Mouse (Mus musculus) cerebellum, postnatal 4 days (tissue): ENCODE data around the gene Pcnp.
A peak's percentile ranks its signal among the peaks of the same experiment; 100 is the strongest.
"Not testable (repeated sequence)": the region's sequence is repeated elsewhere in the genome, so short reads cannot be mapped to it uniquely, and the experiment has no call there.

Source experiments
- DNase-seq, 2 experiments: peaks; one replicate each; pipeline ENCODE4 v3.0.0; 2022; ENCODE audit warnings: low spot score in 2 of 2, mixed read lengths in 1 of 2

The Pcnp gene

DNA sequence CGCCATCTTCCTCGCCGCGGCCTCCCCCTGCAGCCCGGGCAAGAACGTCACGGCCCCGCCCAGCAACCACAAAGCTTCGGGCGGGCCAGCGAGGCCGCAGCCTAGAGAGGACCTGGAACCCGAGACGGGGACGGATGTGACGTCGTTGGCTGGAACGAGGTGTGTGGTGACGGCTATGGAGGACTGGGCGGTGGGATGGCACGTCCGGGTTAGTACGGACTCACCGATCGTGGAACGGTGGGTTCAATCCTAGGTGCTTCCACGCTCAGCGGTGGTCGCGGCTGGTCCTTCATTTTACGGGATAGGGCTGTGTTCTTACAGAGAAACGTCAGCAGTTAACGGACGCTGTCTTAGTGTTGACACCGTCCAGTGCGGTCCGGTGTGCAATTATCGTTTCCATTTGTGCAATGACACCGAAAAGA, at the start of gene Pcnp:
TSS of gene Pcnp (minus strand) at position 79 of the 422 bp plus-strand sequence.
- peak; percentile 92 to 96 for DNase-seq

DNA sequence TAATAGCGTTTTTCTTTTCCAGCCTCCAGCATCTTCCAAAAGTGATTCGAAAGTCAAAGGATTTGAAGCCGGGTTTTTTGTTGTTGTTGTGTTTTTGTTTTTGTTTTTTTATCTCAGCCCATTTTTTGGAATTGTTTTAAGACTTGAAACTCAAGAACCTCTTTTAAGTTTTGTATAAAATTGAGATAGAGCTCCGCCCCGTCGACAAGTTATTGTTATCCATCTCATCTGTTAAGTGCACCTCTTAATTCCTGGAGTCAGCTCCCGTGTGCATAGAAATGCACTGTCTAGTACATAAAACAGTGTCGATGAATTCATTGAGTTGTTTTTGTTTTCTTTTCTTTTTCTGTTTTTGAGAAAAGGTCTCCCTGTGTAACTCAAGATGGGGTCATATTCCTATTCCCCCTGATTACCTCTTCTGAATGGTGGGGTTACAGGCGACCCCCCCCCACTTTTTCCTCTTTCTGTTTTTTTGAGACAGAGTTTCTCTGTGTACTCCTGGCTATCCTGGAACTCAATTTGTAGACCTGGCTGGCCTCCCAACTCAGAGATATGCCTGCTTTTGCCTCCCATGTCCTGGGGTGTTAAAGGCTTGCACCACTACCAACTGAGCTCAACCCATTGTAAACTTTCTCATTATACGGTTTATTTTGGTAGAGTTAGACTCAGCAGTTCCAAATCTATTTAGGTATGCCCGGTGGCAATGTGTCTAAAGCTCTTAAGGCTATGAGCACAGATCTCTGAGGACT, 46.8 kb upstream of the Pcnp start:
- DNase-seq, result no peak

DNA sequence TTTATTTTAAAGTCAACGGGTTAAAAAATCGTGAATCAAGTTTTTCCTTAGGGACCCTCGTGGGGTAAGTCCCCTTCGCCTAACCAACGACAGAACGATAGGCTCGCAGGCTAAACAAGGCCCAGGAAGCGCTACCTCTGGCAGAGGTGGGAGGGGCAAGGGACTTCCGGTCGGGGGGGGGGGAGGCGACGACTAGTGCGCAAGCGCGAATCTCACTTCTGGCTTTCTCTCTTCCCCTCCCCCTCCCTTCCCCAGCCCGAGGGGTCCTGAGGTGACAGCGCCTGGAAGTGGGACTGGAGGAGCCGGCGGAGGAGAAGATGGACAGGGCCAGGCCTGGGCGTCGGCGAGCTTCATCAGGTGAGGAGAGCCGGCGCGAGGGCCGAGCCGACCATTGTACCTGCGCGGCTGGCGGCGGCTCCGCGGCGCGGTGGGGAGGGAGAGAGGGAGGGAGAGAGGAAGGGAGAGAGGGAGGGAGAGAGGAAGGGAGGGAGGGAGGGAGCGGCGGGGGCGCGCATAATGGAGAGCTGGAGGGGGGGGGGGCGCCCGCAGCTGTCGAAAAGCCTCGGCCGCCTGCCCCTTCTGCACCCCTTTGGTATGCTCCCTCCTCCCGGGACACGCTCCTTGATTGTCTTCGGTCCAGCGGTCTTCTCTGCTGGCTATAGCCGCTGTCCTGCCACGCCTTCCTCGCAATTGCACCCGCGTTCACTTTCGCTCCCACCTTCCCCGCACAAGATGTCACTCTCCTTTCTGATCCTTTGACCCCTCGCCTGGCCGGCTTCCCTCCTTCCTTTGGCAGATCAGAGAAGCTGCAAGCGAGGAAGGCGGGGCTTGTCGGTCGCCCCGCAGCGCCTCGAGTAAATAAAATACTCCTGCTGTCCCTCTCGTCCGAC, 45.9 kb upstream of the Pcnp start:
- DNase-seq, result peak; percentile 58 to 86

DNA sequence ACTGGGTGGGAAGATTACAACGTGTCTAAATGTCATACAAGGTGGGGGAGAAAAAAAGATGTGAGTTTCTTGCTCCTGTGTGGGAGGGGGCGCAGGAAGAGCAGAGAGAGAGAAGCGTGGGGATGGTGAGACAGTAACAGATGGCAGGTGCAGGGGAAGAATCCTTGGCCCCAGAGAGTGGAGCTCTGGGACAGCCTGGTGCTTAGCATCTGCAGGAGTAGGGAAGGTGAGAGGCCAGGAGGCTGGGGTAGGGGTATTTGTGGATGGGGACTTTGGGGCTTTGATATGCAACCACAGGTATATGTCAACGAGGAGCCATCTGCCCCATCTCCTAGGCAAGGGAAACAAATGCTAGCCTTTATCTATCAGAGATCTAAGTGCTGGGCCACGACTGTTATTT, 45.0 kb upstream of the Pcnp start:
- no peak for DNase-seq

DNA sequence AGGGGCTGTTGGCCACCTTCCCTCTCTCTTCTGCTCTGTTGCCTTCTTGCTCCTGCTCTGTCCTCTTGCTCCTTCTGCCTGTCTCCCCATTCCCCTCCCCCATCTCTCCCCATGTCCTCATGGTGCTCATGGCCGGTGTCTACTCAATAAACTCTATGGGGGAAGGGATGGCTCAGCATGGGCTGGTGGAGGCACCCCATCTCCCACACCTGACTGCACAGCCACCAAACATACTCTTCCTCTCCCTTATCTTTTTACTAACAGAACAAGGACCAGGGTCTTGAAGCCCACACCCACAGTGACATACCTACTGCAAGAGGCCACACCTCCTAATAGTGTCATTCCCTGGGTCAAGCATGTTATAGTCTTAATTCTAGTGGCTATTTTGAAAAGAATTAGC, 44.6 kb upstream of the Pcnp start:
- no peak for DNase-seq

DNA sequence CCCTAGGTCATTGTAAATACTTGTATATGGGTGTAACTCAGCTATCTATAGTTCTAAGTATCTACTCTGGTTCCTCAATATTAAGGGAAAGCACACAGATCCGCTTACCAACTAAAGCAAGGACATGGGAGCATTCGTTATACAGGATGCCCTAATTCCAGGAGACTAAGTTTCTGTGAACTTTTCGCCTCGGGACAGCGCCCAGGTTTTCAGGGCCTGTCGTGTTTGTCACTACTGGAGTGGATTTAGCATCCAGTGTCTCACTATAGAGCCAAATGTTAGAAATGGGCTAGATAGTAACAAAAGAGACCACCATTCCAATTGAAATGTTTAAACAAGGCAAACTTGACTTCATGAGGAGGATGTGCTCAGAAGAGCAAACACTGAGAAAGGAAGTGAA, 43.6 kb upstream of the Pcnp start:
- DNase-seq, result not testable (repeated sequence)

DNA sequence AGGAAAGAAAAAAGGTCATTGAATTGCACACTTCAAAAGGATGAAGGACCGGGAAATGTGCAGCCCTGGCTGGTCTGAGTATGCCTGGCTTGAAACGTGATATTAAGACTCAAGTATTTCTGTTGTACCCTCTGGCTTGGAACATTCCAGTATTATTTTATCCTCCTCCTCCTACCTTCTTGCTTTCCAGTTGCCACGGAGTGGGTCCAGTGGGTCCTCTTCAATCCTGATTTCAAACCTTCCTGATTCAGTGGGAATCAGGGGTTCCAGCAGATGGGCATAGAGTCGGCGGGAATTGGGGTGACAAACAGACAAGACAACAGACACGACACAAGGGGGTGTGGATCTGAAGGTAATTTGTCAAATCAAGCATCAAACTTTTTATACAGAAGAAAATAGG, 43.0 kb upstream of the Pcnp start:
- DNase-seq, result no peak

DNA sequence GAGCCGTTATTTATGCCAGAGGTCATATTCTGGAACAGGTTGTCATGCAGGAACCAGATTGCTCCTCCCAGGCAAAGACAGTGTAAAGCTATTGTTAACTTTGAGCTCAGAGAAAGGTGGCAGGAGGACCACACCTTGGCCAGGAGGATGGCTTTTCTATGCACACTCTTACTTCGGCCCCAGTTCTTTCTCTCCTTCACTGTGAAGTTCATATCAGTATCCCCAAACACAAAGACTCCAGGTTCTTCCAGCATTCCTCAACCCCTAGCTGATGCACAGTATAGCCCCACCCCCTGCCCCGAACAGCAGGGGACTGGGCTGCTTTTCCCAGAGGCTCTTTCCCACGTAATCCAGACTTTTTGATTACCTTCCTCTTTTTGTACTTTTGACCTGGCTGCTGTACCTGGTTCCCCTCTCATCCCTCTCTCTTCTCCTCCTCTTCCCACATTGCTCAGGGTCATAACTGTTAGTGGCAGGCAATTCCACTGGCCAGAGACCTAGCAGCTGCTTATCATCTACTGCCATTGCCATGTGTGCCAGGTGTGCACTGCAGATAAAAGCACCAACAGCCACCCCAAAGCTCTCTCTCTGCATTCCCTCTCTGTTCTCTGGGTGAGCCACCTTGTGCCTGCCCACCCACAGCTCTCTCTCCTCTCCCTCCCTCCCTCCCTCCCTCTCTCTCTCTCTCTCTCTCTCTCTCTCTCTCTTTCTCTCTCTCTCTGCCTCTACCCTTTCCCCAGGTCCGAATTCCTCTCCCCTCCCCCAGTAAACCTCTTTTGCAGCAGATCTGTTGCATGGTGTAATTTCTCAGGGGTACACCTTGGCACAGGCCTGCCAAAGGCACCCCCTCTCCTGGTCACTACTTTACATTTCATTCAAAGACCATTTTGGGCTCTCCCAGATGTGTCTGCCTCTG, 42.0 kb upstream of the Pcnp start:
- DNase-seq, result no peak

DNA sequence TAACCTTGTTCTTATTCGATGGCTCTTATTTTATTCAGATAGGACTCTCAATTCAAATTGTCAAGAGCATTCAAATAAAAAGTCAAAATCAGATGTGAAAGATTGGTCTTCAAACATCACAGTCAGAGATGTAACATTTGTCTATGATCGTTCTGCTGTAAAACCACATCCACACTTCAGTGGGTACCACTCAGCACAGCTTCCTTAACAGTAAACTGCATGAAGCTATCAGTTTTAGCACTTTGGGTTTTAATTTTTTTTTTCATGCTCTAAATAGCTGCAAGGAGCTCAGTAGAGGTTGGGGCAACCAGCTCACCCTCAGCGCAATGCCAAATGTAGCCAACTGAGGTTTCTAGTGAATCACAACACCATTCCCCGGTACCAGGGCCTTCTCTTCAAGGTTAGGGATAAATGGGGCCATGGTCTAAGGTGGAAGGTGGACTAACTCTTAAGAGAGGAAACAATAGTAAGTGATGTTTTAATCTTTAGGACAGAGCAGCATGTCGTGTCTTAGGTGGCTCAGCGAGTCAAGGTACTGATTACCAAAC, 39.1 kb upstream of the Pcnp start:
- no peak for DNase-seq

DNA sequence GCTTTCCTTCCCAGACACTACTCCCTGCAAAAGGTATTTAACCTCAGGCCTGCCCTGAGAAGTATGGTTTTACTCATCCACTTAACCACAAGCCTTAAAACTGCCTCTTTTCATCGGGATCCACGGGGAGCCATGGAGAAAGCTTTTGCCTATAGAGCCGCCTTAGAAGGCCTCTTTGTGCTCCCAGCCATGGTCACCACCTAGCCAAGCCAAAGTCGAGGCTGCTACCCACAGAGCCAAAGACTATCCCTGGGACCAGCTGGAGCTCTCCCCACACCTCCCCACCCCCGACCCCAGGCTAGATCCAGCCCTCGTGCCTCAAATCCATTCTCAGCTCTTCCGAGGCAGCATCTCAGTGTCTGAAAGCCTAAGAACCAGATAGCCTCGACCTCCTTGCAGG, 36.6 kb upstream of the Pcnp start:
- DNase-seq, result no peak

DNA sequence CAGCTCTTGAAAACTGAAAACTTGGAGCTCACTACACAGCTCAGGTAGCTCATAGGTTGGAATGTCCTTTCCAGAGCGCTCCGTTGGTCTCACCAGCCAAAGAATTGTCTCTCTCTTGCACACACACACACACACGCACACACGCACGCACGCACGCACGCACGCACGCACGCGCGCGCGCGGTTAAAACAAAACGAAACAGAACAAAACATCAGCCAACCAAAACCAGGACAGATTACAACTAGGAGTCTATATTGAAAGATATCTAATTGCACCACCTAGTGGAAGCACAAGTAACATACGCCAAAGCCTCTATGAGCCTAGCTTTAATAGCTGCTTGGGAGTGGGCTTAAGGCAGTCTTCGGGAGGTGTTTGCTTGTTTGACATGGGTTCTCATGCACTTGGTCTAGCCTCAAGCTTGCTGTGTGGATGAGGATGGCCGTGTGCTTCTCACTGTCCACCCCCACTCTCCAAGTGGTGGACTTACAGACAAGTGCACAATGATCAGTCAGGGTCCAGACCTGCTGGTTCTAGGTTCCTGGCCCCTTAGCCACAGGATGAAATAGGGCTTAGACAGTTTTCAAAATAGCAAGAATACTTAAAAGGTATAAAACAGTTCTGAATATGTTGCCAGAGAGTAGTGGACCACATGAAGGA, 34.9 kb upstream of the Pcnp start:
- DNase-seq, result peak in 1 of 2 experiments; percentile 39

DNA sequence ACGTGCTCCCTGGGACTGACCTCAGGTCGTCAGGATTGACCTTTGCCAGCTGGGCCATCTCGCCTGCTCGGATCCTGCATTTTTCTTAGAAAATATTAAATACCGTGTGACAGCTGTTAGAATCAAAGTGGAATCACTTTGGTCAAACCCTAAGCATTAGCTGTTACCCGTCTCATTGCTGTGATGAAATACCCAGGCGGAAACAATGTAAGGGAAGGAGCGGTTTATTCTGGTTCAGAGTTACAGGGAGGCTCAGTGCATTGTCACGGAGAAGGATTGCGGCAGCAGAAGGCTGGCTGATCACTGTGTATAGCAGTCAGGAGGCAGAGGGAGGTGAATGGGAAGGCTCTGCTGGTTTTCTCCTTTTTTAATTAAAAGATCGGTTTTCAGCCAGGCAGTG, 33.4 kb upstream of the Pcnp start:
- DNase-seq, result no peak

DNA sequence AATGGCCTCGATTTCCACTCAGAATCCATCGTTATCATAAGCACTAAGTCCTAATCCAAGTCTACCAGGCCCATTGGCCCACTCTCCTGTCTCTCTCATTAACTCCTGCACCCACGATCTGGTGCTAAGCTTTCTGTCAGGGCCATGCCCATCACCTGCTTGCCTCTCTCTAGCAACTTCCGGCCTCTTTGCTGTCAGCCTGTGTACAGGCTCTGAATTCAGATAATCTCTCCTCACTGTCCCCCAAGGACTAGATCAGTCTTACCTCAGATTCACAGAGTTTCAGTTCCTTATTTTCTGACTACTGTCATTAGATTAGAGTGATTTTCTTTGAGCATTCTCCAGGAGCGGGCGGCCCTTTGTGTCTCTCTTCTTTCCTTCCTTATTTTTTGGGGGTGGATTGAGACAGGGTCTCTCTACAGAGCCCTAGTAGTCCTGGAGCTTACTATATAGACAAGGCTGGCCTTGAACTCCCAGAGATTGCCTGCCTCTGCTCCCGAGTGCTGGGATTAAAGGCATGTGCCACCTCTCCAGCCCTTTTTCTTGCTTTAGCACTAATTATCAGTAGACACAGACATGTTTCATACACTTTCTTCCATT, 32.6 kb upstream of the Pcnp start:
- no peak for DNase-seq

DNA sequence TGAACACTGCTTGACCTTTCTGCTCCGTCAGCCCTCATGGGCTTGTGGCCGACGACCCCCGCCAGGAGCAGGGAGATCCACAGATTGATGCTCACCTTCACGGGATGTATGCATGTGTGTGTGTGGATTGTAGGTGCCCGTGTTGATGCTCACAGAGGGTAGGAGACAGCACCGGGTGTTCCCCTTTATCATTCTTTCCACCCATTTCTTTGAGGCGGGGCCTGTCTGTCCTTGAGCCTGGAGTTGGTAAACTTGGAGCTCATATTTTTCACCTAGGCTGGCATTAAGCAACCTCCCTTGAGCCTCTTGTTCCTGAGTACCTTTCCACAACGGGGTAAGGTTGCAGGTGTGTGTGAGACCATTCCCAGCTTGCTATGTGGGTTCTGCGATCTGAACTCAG, 28.6 kb upstream of the Pcnp start:
- DNase-seq, result no peak

DNA sequence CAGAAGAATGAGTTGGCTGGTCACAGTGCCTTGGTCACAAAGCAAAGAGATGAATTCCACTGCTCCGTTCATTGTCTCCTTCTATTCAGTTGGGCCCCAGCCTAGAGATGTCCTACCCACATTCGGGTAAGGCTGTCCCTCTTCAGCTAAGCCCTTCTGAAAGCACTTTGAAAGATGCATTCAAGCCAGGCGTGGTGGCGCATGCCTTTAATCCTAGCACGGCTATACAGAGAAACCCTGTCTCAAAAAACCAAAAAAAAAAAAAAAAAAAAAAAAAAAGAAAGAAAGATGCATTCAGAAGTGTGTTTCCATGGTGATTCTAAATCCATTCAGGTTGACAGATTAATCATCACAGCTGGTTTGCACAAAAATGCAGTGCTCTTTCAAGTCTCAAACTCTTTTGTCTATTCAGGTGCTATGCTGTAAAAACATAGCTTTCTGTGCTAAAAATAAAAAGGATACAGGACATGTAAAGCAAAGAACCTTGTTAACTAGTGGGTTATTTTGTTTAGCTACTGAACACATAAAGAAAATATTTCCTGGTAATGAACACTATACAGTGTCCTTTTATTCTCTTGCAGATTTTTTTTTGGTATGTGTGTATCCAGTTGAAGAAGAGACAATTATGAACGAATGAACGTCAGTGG, 27.5 kb upstream of the Pcnp start:
- no peak for DNase-seq

DNA sequence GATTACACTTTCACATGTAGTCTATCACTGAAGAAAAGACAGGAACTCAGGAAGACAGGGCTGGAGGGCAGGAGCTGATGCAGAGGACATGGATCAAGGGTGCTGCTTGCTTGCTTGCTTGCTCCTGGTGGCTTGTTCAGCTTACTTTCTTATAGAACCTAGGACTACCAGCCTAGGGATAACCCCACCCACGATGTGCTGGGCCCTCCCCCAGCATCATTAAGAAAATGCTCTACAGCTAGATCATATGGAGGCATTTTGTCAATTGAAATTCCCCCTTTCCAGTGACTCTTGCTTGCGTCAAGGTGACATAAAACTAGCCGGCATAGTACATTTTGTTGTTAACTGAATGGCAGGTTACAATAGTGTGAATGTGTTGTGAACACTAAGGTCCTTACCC, 26.4 kb upstream of the Pcnp start:
- no peak for DNase-seq

DNA sequence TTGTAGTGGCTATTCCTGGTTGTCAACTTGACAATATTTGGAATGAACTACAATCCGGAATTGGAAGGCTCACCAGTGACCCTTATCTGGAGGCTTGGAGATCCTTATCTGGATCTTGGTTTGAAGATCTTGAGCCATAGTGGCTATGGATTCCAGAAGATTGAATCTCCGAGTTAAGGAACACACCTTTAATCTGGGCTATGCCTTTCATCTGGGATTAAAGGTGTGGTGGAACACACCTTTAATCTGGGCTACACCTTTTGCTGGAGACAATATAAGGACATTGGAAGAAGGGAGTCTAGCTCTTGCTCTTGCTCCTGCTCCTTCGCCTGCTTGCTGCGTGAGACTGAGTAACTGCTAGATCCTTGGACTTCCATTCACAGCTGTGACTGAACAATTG, 18.5 kb upstream of the Pcnp start, which contains the start of gene Senp7:
TSS of gene Senp7 (plus strand) at position 301 of the 400 bp plus-strand sequence.
- not testable (repeated sequence) for DNase-seq

DNA sequence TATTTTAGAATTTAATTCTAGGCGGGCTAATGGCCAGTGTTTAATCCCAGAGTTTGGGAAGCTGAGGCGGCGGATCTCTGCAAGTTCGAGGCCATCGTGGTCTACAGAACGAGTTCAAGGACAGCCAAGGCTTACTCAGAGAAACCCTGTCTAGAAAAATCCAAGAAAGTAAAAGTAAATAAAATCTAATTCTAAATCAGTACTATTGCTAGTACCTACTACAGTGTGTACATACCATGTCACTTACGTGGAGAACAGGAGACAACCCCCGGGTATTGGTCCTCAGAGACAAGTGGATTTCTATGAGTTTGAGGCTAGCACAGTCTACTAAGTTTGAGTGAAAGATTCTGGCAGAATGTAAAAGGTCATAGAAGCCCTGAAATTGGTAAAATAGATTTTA, 8.6 kb upstream of the Pcnp start:
- DNase-seq, result no peak

DNA sequence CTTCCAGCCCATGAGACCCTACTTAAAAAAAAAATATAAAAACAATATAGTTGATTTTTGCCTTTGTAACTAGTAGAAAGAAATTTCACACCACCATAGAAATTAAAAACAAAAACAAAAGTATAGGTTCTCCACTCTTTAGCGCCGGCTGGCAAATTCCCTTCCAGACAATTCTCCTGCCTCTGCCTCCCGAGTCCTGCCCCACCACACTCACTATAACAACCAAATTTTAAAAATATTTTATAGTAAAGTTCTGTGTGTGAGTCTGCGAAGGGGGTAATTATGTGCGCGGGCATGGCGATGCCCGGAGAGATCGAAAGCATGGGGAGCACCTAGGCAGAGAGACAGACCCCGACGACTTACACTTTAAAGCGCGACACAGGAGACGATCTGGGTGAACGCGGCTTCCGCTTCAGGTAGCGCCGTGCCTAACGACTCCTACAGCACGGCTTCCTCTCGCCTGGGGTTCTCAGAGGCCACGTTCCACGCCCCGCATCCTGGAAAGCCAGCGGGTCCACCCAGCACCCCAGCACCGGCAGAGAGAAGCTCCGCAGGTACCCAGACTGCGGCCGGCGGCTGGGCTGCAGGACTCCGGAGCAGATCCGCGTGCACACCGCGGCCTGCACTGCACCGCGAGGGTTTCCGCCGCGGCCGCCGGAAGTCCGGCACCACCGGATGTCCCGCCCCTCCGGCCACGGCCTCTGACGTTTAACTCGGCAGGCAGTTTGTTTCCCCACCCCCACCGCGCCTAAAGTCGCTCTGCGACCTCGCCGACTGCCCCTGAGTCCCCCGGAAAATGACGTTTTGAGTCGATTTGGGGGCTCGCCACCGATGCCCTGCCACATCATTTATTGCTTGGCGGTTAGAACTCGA, 7.8 kb upstream of the Pcnp start, which contains the start of gene Trmt10c:
TSS of gene Trmt10c (minus strand) at position 682 of the 873 bp plus-strand sequence.
- DNase-seq, result peak; percentile 90 to 94
